Mouse (Mus musculus): ENCODE data around the gene Pex14. TPM values are rescaled to one million over a fixed set of nuclear protein-coding genes. Genes with fewer than 3 reads are reported as not detected.

The Pex14 gene
- polyA plus RNA-seq, 1 experiment from 2014 or later: 49.4 TPM

DNA sequence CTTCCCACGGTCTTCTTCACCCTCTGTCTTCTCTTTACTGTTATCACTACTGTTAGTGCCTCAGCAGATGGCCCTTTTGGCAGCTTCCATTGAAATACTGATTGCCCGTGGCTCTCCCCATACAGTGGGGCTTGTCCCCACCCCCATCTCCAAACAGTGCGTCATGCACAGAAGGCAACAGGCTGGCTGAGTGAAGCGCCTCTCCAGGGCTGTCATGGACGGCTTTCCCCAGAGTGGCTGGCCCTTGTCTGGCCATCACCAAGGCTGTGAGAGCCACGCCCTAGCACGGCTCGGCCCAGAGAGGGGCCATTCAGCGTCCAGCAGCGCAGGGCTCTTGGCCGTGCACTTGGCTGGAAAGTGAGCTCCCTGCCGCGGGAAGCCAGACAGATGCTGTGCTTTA is 164.5 kb downstream of the Pex14 start:
- H3K27ac ChIP-seq: peak overlapping the region; percentile 36; the same call in 1 of the 2 replicates
- H3K4me1 ChIP-seq: peaks cover 38% of the 10 kb centered on the region
- no peaks in the 10 kb centered on the region for H3K9me3 ChIP-seq (replicated peaks)
- no peak overlapping the region for H3K9ac ChIP-seq
- no peak overlapping the region for H3K4me2 ChIP-seq (replicated peaks)
- H3K27me3 ChIP-seq: peaks cover 48% of the 10 kb centered on the region
- 30% methylated on average over 13 of the region's 13 CpGs for WGBS
- H3K4me3 ChIP-seq: no peak overlapping the region
- peak; percentile 55 for ATAC-seq (ENCODE audit: low FRiP score)
- peaks cover 3% of the 10 kb centered on the region; the same call in 1 of the 2 replicates for H3K36me3 ChIP-seq

DNA sequence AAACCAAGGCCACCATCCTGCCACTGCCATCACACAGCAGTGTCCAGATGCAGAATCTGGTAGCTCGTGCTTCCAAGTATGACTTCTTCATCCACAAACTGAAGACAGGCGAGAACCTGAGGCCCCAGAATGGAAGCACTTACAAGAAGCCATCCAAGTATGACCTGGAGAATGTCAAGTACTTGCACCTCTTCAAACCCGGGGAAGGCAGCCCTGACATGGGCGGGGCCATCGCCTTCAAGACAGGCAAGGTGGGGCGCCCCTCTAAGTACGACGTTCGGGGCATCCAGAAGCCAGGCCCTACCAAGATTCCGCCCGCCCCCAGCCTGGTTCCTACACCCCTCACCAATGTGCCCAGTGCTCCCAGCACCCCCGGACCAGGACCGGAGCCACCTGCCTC is 166.6 kb downstream of the Pex14 start:
- peaks cover 42% of the 10 kb centered on the region for H3K27me3 ChIP-seq
- H3K27ac ChIP-seq: no peak overlapping the region
- H3K36me3 ChIP-seq: peaks cover 3% of the 10 kb centered on the region; the same call in 1 of the 2 replicates
- H3K4me1 ChIP-seq: peaks cover 47% of the 10 kb centered on the region
- ATAC-seq (ENCODE audit: low FRiP score): no peak
- 88% methylated on average over 12 of the region's 13 CpGs for WGBS
- no peaks in the 10 kb centered on the region for H3K9me3 ChIP-seq (replicated peaks)
- H3K4me2 ChIP-seq (replicated peaks): no peak overlapping the region
- no peak overlapping the region for H3K4me3 ChIP-seq
- H3K9ac ChIP-seq: no peak overlapping the region

DNA sequence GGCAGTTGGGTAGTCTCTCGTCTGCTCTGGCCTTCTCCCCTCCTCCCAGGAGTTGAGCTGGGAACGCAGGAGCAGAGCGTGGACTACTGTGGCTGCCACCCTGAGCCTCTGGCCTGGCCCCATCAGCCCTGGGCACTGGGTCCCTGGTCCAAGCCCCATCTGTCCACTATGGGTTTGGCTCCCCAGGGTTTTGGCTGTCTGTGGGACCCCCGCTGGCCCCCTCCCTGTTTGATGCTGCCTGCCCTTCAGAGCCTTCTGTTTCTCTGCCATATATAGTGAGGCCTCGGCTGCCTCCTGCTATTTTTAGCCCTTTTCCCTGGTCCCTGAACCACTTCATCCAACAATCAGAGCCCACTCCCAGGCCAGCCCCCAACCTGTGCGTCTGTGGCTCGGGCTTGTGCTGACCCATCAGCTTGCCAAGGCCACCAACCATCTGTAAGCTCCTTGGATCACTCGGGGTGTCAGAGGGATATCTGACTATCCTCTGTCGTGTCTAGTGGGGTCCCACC is 168.9 kb downstream of the Pex14 start:
- H3K27me3 ChIP-seq: peaks cover 43% of the 10 kb centered on the region
- no peaks in the 10 kb centered on the region for H3K9me3 ChIP-seq (replicated peaks)
- no peak for ATAC-seq (ENCODE audit: low FRiP score)
- H3K9ac ChIP-seq: no peak overlapping the region
- H3K36me3 ChIP-seq: 0 out of 2 replicates have a peak, but pooled peaks cover 3% of the 10 kb centered on the region
- peaks cover 69% of the 10 kb centered on the region for H3K4me1 ChIP-seq
- 62% methylated on average over 9 of the region's 9 CpGs for WGBS
- H3K4me3 ChIP-seq: no peak overlapping the region
- H3K4me2 ChIP-seq (replicated peaks): no peak overlapping the region
- no peak overlapping the region for H3K27ac ChIP-seq

DNA sequence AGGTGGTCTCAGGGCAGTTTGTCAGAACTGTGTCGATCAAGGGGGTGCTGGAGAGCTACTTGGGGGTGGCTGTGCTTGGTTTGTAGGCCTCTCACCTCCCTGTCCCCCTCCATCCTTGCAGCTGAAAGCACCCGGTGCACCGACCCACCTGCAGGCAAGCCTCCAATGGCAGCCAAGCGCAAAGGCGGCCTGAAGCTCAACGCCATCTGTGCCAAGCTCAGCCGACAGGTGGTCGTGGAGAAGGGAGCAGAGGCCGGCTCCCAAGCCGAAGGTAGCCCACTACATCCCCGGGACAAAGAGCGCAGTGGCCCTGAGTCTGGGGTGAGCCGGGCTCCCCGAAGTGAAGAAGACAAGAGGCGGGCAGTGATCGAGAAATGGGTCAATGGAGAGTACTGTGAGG is 170.8 kb downstream of the Pex14 start:
- Histone ChIP-seq H3K27ac (no peak overlapping the region), H3K36me3 (0 out of 2 replicates have a peak, but pooled peaks cover 3% of the 10 kb centered on the region), H3K27me3 (peaks cover 59% of the 10 kb centered on the region), H3K4me1 (peaks cover 69% of the 10 kb centered on the region), H3K9me3 (replicated peaks) (no peaks in the 10 kb centered on the region), H3K9ac (no peak overlapping the region), H3K4me2 (replicated peaks) (no peak overlapping the region), H3K4me3 (no peak overlapping the region)
- whole genome bisulfite sequencing: 88% methylated on average over 16 of the region's 16 CpGs
- ATAC-seq (ENCODE audit: low FRiP score): no peak

DNA sequence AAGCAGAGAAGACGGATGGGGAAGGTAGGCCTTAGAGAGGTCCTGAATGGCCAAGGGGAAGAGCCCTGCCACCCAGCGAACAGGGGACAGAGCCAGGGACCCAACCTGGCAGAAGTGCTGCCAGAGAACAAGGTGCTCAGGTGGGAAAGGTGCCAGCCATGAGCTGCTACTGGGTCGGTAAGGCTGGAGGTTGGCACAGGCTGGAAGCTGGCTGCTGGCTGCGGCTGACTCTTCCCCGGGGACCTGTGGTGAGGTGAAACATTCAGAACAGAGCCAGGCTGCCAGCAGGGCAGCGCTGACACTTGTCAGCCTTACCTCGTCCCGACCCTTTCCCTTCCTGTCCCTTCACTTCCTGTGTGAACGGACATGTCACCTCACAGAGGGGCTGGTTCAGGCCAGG is 171.4 kb downstream of the Pex14 start:
- Histone ChIP-seq H3K36me3 (no peaks in the 10 kb centered on the region), H3K27ac (no peak overlapping the region), H3K9me3 (replicated peaks) (no peaks in the 10 kb centered on the region), H3K4me1 (peaks cover 70% of the 10 kb centered on the region), H3K4me3 (no peak overlapping the region), H3K4me2 (replicated peaks) (no peak overlapping the region), H3K9ac (no peak overlapping the region), H3K27me3 (peaks cover 59% of the 10 kb centered on the region)
- WGBS: 66% methylated on average over 9 of the region's 9 CpGs
- ATAC-seq (ENCODE audit: low FRiP score): no peak

DNA sequence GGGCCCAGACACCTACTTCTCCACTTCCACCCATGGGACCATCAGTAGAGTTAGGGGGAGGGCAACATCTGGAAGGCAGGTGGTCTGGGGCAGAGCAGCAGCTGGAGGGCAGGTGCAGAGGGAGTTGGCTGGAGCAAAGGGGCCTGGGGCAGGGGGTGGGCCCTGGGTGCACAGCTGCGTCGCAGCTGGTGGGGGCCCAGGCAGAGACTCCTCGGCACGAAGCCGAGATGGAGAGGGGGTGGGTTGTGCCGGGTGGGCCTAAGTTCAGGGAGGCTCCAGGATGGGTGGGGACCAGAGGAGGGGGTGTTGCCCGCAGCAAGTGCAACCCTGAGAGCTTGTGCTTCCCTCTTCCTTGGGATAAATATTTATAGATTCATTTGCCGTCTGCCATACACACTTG is 173.2 kb downstream of the Pex14 start:
- WGBS: 26% methylated on average over 8 of the region's 8 CpGs
- peaks cover 87% of the 10 kb centered on the region for H3K4me1 ChIP-seq
- H3K9ac ChIP-seq: peak overlapping the region; percentile 18; the same call in 1 of the 2 replicates
- peaks cover 70% of the 10 kb centered on the region for H3K27me3 ChIP-seq
- no peak overlapping the region for H3K4me3 ChIP-seq
- no peak overlapping the region for H3K27ac ChIP-seq
- H3K36me3 ChIP-seq: no peaks in the 10 kb centered on the region
- H3K9me3 ChIP-seq (replicated peaks): no peaks in the 10 kb centered on the region
- ATAC-seq (ENCODE audit: low FRiP score): no peak
- no peak overlapping the region for H3K4me2 ChIP-seq (replicated peaks)

DNA sequence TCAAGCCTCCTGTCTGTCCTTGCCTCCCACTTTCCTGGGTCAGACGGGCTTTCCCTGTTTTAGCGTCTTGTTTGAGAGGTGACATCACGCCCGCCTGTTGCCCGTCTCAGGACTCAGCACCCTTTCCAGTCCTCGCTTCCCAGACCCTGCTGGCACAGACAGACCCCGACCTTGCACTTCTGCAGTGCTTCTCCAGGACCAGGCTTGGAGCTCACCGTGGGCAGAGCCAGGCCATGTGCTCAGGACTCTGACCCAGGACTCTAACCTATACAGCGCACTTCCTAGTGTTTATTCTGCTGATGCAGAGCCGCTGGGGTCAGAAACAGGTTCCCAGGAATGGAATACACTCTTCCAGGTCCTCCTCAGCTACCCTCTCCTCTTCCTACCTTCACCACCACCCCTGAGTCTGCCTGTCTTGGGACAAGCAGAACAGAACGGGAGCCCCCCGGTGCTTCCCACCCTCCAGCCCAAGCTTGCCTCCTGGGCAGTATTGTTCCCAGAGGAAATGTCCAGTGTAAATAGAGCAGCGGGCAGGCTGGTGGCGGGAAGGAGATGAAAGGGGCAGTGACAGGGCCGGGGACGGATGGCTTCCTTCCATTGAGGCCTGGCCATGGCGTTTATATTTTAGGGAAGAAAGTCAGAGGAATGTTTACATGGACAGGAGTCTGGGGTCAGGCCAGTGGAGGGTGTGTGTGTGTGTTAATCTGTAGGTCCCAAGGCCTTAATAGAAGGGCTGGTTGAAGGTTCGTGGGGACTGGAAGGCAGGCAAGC is 173.9 kb downstream of the Pex14 start:
- H3K9ac ChIP-seq: peak overlapping the region; percentile 14; the same call in 1 of the 2 replicates
- no peak overlapping the region for H3K4me2 ChIP-seq (replicated peaks)
- H3K9me3 ChIP-seq (replicated peaks): no peaks in the 10 kb centered on the region
- WGBS: 29% methylated on average over 18 of the region's 18 CpGs
- peaks cover 88% of the 10 kb centered on the region for H3K4me1 ChIP-seq
- H3K36me3 ChIP-seq: no peaks in the 10 kb centered on the region
- H3K27ac ChIP-seq: peak overlapping the region; percentile 17; the same call in 1 of the 2 replicates
- no peak overlapping the region for H3K4me3 ChIP-seq
- ATAC-seq (ENCODE audit: low FRiP score): no peak
- peaks cover 72% of the 10 kb centered on the region for H3K27me3 ChIP-seq

DNA sequence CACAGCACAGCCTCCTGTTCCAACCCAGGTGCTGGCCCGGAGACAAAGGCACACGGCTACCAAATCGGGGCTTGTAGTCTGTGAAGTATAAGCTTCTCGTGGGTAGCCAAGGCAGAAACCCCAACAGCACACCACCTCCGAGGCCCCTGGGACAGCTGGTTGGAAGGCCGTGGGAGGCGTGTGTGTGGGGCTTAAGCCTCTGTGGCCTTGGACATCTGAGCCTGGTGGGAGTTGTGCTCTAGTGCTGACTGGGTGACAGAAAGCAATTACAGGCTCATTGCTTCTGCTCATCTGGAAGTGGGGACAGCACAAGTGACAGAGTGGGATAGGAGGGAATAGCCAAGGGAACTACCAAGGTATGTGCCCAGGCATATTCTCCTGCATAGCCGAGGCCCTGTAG is 175.7 kb downstream of the Pex14 start:
- no peak overlapping the region for H3K4me3 ChIP-seq
- no peaks in the 10 kb centered on the region for H3K9me3 ChIP-seq (replicated peaks)
- peaks cover 93% of the 10 kb centered on the region for H3K4me1 ChIP-seq
- peaks cover 78% of the 10 kb centered on the region for H3K27me3 ChIP-seq
- H3K9ac ChIP-seq: no peak overlapping the region
- WGBS: 70% methylated on average over 8 of the region's 8 CpGs
- no peak for ATAC-seq (ENCODE audit: low FRiP score)
- H3K4me2 ChIP-seq (replicated peaks): no peak overlapping the region
- H3K27ac ChIP-seq: no peak overlapping the region
- no peaks in the 10 kb centered on the region for H3K36me3 ChIP-seq

DNA sequence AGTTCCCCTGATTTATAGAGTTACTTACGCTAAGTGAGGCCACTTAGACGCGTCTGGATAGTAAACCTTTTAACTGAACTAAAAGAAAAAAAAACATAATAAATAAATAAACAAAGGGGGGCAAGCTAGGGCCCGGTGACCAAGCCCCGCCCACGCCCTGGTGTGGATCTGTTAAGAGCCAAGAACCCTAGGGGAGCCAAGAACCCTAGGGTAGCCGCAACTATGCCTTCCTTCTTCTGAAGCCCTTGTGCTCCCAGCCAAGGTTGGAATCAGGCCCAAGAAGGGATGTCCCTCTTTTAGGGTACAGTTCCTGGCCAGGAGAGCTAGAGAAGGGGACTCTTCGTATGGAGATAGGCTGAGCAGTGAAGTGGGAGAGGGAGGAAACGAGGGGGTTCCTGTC is 176.3 kb downstream of the Pex14 start:
- H3K27ac ChIP-seq: peak overlapping the region; percentile 35
- no peaks in the 10 kb centered on the region for H3K36me3 ChIP-seq
- 73% methylated on average over 9 of the region's 9 CpGs for WGBS
- peaks cover 82% of the 10 kb centered on the region for H3K27me3 ChIP-seq
- no peak overlapping the region for H3K4me2 ChIP-seq (replicated peaks)
- H3K4me3 ChIP-seq: no peak overlapping the region
- no peak overlapping the region for H3K9ac ChIP-seq
- ATAC-seq (ENCODE audit: low FRiP score): no peak
- H3K9me3 ChIP-seq (replicated peaks): no peaks in the 10 kb centered on the region
- peaks cover 94% of the 10 kb centered on the region for H3K4me1 ChIP-seq

DNA sequence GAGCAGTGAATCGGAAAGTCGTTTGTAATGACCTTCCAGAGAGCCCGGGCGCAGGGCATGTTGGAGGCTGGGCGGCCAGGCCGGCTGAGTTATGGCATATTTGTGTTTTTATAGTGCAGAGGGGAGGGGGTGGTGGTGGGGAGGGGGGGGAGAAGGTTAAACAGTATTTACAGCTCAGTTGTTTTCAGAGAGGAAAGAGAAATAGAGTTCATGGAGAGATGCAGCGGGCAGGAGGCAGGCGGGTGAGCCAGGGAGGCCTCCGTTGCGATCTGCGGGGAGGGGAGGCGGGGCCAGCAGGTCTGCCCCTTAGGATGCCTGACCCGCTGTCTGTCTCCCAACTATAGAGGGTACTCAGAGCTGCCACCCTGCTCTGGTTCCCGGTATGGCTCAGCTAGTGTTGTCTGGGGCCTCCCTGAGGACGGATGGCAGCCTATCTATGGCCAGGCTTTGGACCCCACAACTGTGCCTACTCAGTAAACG is 177.4 kb downstream of the Pex14 start:
- Histone ChIP-seq H3K9me3 (replicated peaks) (no peaks in the 10 kb centered on the region), H3K27ac (peak overlapping the region; percentile 71), H3K4me1 (peaks cover 92% of the 10 kb centered on the region), H3K9ac (peak overlapping the region; percentile 43; the same call in 1 of the 2 replicates), H3K27me3 (peaks cover 88% of the 10 kb centered on the region), H3K4me2 (replicated peaks) (peak overlapping the region; percentile 45), H3K36me3 (no peaks in the 10 kb centered on the region), H3K4me3 (peak overlapping the region; percentile 8)
- 8% methylated on average over 16 of the region's 16 CpGs for WGBS
- ATAC-seq (ENCODE audit: low FRiP score): peak; percentile 49

DNA sequence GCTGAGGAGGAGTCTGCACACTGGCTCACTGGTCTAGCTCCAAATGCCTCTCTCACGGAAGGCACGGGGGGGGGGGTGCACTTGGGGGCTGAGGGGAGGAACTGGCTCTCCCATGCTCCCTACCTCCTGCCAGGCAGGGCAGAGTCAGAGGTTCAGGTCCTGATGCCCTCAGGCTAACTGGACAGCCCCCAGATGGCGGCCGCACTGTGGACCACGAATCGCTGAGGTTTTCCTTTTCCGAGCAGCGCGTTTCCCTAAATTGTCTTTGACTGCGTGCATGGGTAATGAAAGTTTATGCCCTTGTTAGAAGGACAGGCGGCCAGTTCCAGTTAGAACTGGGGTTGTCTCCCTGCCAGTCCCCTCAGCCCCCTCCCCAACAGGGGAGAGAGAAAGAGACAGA is 179.1 kb downstream of the Pex14 start:
- ATAC-seq (ENCODE audit: low FRiP score): no peak
- H3K9ac ChIP-seq: no peak overlapping the region
- H3K27me3 ChIP-seq: peaks cover 80% of the 10 kb centered on the region

DNA sequence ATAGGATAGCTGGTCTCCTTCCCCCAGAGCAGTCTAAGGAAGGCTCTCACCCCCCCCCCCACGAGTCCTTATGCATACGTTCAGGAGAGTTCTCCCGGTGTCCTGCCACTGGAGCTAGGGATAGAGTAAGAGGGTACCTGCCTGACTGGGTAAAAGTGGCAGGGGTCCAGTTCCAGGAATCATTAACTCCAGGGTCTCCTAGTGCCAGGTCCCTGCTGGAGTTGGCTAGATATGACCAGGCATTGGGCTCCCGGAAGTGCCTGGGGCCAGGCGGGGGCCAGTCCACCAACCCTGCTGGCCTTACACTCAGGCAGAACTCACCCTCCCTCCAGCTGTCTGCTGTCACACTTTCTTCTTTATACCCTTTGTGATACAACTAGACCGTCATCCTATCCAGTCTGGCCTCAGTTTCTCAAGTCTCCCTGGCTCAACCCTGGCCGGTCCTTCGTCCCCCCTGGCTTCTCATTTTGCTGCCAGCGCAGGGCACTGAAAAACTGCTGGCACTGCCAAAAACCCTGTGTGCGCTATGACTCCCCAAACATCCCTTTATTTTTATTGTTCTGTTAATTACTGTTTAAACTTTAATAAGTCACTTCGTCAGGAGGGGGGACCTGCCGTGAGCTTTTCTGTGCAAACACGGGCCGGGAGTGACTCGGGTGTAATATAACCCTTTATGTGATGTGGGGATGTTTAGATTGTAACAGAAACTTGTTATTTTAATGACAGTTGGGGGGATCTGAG is 180.8 kb downstream of the Pex14 start:
- 59% methylated on average over 15 of the region's 15 CpGs for WGBS
- Histone ChIP-seq H3K36me3 (no peaks in the 10 kb centered on the region), H3K4me1 (peaks cover 84% of the 10 kb centered on the region), H3K4me2 (replicated peaks) (no peak overlapping the region), H3K9ac (no peak overlapping the region), H3K27me3 (peaks cover 68% of the 10 kb centered on the region), H3K4me3 (no peak overlapping the region), H3K9me3 (replicated peaks) (no peaks in the 10 kb centered on the region), H3K27ac (no peak overlapping the region)
- ATAC-seq (ENCODE audit: low FRiP score): no peak

More for the DNA sequence above, 179.1 kb downstream of the Pex14 start:
- no peaks in the 10 kb centered on the region for H3K9me3 ChIP-seq (replicated peaks)
- peaks cover 85% of the 10 kb centered on the region for H3K4me1 ChIP-seq
- H3K4me2 ChIP-seq (replicated peaks): no peak overlapping the region
- no peaks in the 10 kb centered on the region for H3K36me3 ChIP-seq
- WGBS: 62% methylated on average over 11 of the region's 11 CpGs
- peak overlapping the region; percentile 55; the same call in 1 of the 2 replicates for H3K27ac ChIP-seq
- no peak overlapping the region for H3K4me3 ChIP-seq

All from hindbrain, embryonic 12.5 days (tissue).